ENCODE assay signal across 8 mouse cellular contexts in genomic region chr9:96491810-96492209, GRCm38 (mm10). TPM values are rescaled to one million over a fixed set of nuclear protein-coding genes. Genes with fewer than 3 reads are reported as not detected.
DNase-seq lines count a peak whose midpoint lies in the region; ATAC-seq lines count a peak whose summit lies in the region.

No protein-coding gene starts in this region.

- WGBS in heart, embryonic 13.5 days: 38% methylated on average over 12 of the region's 12 CpGs
- 38% methylated on average over 12 of the region's 12 CpGs for WGBS in embryonic facial prominence, embryonic 14.5 days
- 42% methylated on average over 12 of the region's 12 CpGs for WGBS in limb, embryonic 10.5 days

- no peaks in the 10 kb centered on the region for H3K27me3 ChIP-seq in heart, embryonic 13.5 days (replicated peaks)
- no peaks in the 10 kb centered on the region for H3K27me3 ChIP-seq in embryonic facial prominence, embryonic 14.5 days (replicated peaks; ENCODE audit: control insufficient read depth, insufficient read depth, low read length)
- no peaks in the 10 kb centered on the region for H3K27me3 ChIP-seq in limb, embryonic 10.5 days (ENCODE audit: low read depth, poor library complexity, severe bottlenecking)

- no peak overlapping the region for H3K4me3 ChIP-seq in heart, embryonic 13.5 days
- no peak overlapping the region for H3K4me3 ChIP-seq in embryonic facial prominence, embryonic 14.5 days (ENCODE audit: low read depth, low read length)
- no peak overlapping the region for H3K4me3 ChIP-seq in limb, embryonic 10.5 days

- no peak for DNase-seq in heart, adult 9 months (ENCODE audit: low spot score in 2 of 2)
- DNase-seq in B cell, adult 2 months: peak; percentile 81
- DNase-seq in ZHBTc4 (ENCODE audit: low read depth, low spot score): peak; percentile 85
- peak; percentile 16 for DNase-seq in embryonic facial prominence, embryonic 14.5 days (ENCODE audit: low spot score)
- peak; percentile 71 for DNase-seq in limb, embryonic 10.5 days (ENCODE audit: low spot score)
- peak; percentile 75 for DNase-seq in retina, embryonic 14.5 days (ENCODE audit: low spot score)
- no peak for DNase-seq in left cerebral cortex, adult 9 months (ENCODE audit: low spot score in 2 of 2)

- 0 out of 2 replicates have a peak overlapping the region, but pooled peaks have one; percentile 18 for H3K4me2 ChIP-seq in heart, embryonic 13.5 days
- H3K4me2 ChIP-seq in embryonic facial prominence, embryonic 14.5 days (ENCODE audit: low read depth, low read length): no peak overlapping the region

- no peaks in the 10 kb centered on the region for H3K36me3 ChIP-seq in heart, embryonic 13.5 days
- H3K36me3 ChIP-seq in embryonic facial prominence, embryonic 14.5 days (ENCODE audit: control insufficient read depth, insufficient read depth, low read length): no peaks in the 10 kb centered on the region
- H3K36me3 ChIP-seq in limb, embryonic 10.5 days: no peaks in the 10 kb centered on the region

- no peak overlapping the region for H3K27ac ChIP-seq in heart, embryonic 13.5 days (replicated peaks)
- H3K27ac ChIP-seq in embryonic facial prominence, embryonic 14.5 days (replicated peaks; ENCODE audit: low read depth, low read length): no peak overlapping the region
- H3K27ac ChIP-seq in limb, embryonic 10.5 days: no peak overlapping the region

- H3K9ac ChIP-seq in heart, embryonic 13.5 days: no peak overlapping the region
- no peak overlapping the region for H3K9ac ChIP-seq in embryonic facial prominence, embryonic 14.5 days (ENCODE audit: low read depth, low read length)

- H3K4me1 ChIP-seq in heart, embryonic 13.5 days: peaks cover 5% of the 10 kb centered on the region; the same call in 1 of the 2 replicates
- no peaks in the 10 kb centered on the region for H3K4me1 ChIP-seq in embryonic facial prominence, embryonic 14.5 days (ENCODE audit: control insufficient read depth, insufficient read depth, low read length)
- peaks cover 26% of the 10 kb centered on the region for H3K4me1 ChIP-seq in limb, embryonic 10.5 days

- H3K9me3 ChIP-seq in heart, embryonic 13.5 days: no peaks in the 10 kb centered on the region
- H3K9me3 ChIP-seq in embryonic facial prominence, embryonic 14.5 days (ENCODE audit: control insufficient read depth, low read length): no peaks in the 10 kb centered on the region
- H3K9me3 ChIP-seq in limb, embryonic 10.5 days (replicated peaks): no peaks in the 10 kb centered on the region

- ATAC-seq in heart, embryonic 13.5 days (ENCODE audit: extremely low read depth, insufficient number of reproducible peaks, low FRiP score, low TSS enrichment): no peak
- no peak for ATAC-seq in embryonic facial prominence, embryonic 14.5 days (ENCODE audit: low read depth)

RNA-seq across cellular contexts. Expression of gene Rnf7, which starts 13.3 kb away (rescaled TPM):
- polyA plus RNA-seq in heart, embryonic 13.5 days (2015; fragmentation: Nextera tagmentation; extraction: Ambion mirVana): 208 and 243 TPM in 2 replicates
- polyA plus RNA-seq in embryonic facial prominence, embryonic 14.5 days (2014; fragmentation: Nextera tagmentation; extraction: Ambion mirVana): 273 and 278 TPM in 2 replicates
- 257 and 265 TPM in 2 replicates for polyA plus RNA-seq in limb, embryonic 10.5 days (2016; fragmentation: Nextera tagmentation; extraction: Ambion mirVana)

RNA-seq across cellular contexts. Expression of gene Gm28729, which starts 33.3 kb away (rescaled TPM):
- polyA plus RNA-seq in heart, embryonic 13.5 days (2015; fragmentation: Nextera tagmentation; extraction: Ambion mirVana): not detected in 2 replicates
- polyA plus RNA-seq in embryonic facial prominence, embryonic 14.5 days (2014; fragmentation: Nextera tagmentation; extraction: Ambion mirVana): 0.13 and 0.64 TPM in 2 replicates
- not detected in 2 replicates for polyA plus RNA-seq in limb, embryonic 10.5 days (2016; fragmentation: Nextera tagmentation; extraction: Ambion mirVana)

Comparison
In these comparisons a context has a peak if more than half of its experiments do, and no peak if none do; other contexts are left out.
1. DNase-seq: peak in B cell, adult 2 months (2 of 2), ZHBTc4 (single experiment), embryonic facial prominence, embryonic 14.5 days (single experiment), limb, embryonic 10.5 days (single experiment) and retina, embryonic 14.5 days (single experiment); none in heart, adult 9 months (0 of 2) and left cerebral cortex, adult 9 months (0 of 2).